Mouse (Mus musculus) forebrain, embryonic 14.5 days (tissue): ENCODE measurements around the gene Rgs6. TPM values are rescaled to one million over a fixed set of nuclear protein-coding genes. Genes with fewer than 3 reads are reported as not detected.

Source experiments
- ATAC-seq: fragments of 200-750 bp; cut with Nextera tagmentation; 2 replicates; pipeline ENCODE4 v1.8.0; 2017; ENCODE audit warnings: mild to moderate bottlenecking, moderate library complexity
- DNase-seq: peaks from one replicate; pipeline ENCODE4 v3.0.0-alpha.2; 2015; ENCODE audit warnings: low spot score
- H3K27ac ChIP-seq: fragments of 300-500 bp; sonication (generic); 2 replicates; pipeline ENCODE4 v1.5.1; 2014; ENCODE audit warnings: low read depth, mild to moderate bottlenecking, control low read depth, low read length, moderate library complexity
- H3K27me3 ChIP-seq: fragments of 300-500 bp; sonication (generic); replicated peaks from 2 replicates; pipeline ENCODE4 v1.6.1; 2014; ENCODE audit warnings: low read length, control low read depth, mixed read lengths; ENCODE audit not compliant: control insufficient read depth, insufficient read depth
- H3K36me3 ChIP-seq: fragments of 300-500 bp; sonication (generic); 2 replicates; pipeline ENCODE4 v1.6.1; 2014; ENCODE audit warnings: low read length, control low read depth; ENCODE audit not compliant: control insufficient read depth, insufficient read depth
- H3K4me1 ChIP-seq: fragments of 300-500 bp; sonication (generic); 2 replicates; pipeline ENCODE4 v1.6.1; 2014; ENCODE audit warnings: antibody characterized with exemption, low read length, control low read depth; ENCODE audit not compliant: control insufficient read depth, insufficient read depth
- H3K4me2 ChIP-seq: fragments of 300-500 bp; sonication (generic); 2 replicates; pipeline ENCODE4 v1.6.1; 2014; ENCODE audit warnings: mild to moderate bottlenecking, control low read depth, low read length
- H3K4me3 ChIP-seq: fragments of 300-500 bp; sonication (generic); 2 replicates; pipeline ENCODE4 v1.5.1; 2014; ENCODE audit warnings: low read depth, low read length, control low read depth
- H3K9ac ChIP-seq: fragments of 300-500 bp; sonication (generic); 2 replicates; pipeline ENCODE4 v1.6.1; 2014; ENCODE audit warnings: mild to moderate bottlenecking, low read length, control low read depth, moderate library complexity
- H3K9me3 ChIP-seq: fragments of 300-500 bp; sonication (generic); replicated peaks from 2 replicates; pipeline ENCODE4 v1.6.1; 2016; ENCODE audit warnings: low read length, control low read depth, mixed read lengths; ENCODE audit not compliant: control insufficient read depth
- WGBS: fragments of 180-500 bp; shearing (Covaris S2); extraction: QIAGEN DNeasy Blood & Tissue Kit; methylation state at CpG from one replicate; pipeline ENCODE4 v1.1.7; 2014; 5-methylcytosine and 5-hydroxymethylcytosine counted together
- polyA plus RNA-seq: library from polyadenylated mRNA; unstranded; fragments of >200 nt; fragmentation: Nextera tagmentation; extraction: Ambion mirVana; gene quantifications from 2 replicates; pipeline ENCODE4 v1.2.1, GENCODE M21; 2014

Gene Rgs6
- polyA plus RNA-seq, 1 experiment from 2014 or later = 5.0 TPM

DNA sequence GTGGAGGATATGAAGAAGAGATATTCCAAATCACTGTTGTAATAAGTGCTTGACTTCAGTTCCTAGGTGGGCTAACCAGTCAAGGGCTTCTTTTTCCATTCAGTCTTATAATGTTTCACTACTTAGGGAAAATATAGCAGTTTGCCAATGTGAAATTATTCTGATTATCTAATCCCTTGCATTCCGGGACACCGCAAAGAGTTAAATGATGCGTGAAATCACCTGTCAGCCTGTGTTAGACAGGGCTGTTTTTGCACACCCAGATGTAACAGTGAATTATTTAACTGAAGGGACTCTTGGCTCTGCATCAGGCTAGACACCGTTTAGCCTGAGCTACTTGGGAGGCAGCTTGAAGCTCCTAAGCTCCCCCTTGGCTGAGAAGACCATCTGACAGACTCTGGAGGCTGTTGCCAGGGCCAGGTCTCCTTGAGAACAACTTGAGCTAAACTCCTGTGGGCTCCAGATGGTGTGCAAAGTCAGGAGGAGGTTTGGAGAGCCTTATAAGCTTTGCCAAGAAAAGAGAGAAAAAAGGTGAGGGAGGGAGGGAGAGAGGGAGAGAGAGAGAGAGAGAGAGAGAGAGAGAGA is 382.5 kb downstream of the Rgs6 start:
- peak; percentile 55; the same call in 1 of the 2 replicates for ATAC-seq
- WGBS = 34% methylated on average over 4 of the region's 4 CpGs

DNA sequence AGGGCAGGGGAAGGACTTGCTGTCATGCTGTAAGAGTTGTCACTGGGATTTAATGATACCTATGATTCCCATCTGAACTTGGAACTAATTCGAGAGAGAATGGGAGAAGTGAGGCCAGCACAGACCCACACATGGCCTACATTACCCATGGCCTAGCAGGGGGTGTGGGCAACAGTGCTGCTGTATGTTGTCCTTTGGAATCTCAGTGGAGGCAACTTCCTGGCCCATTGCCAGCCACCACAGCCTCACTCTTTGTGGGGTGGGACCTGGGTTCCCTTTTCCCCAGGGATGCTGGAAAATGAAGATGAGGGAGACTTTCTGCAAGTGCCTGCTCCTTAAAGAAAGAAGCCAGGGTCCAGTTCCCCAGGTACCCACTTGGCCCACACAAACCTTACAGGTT is 383.1 kb downstream of the Rgs6 start:
- WGBS = 76% methylated on average over 1 of the region's 1 CpGs
- ATAC-seq (no peak), DNase-seq (peak; percentile 19)
- Histone ChIP-seq H3K9me3 (no peaks in the 10 kb centered on the region), H3K4me3 (no peak overlapping the region), H3K4me2 (no peak overlapping the region), H3K4me1 (no peaks in the 10 kb centered on the region), H3K27me3 (no peaks in the 10 kb centered on the region), H3K36me3 (no peaks in the 10 kb centered on the region), H3K9ac (no peak overlapping the region), H3K27ac (no peak overlapping the region)

More for the DNA sequence above, 382.5 kb downstream of the Rgs6 start:
- no peak overlapping the region for H3K4me3 ChIP-seq
- H3K4me2 ChIP-seq = no peak overlapping the region
- H3K9me3 ChIP-seq = no peaks in the 10 kb centered on the region
- H3K36me3 ChIP-seq = no peaks in the 10 kb centered on the region
- H3K27ac ChIP-seq = no peak overlapping the region
- H3K9ac ChIP-seq = no peak overlapping the region
- no peaks in the 10 kb centered on the region for H3K4me1 ChIP-seq
- peak; percentile 66 for DNase-seq
- H3K27me3 ChIP-seq = no peaks in the 10 kb centered on the region

DNA sequence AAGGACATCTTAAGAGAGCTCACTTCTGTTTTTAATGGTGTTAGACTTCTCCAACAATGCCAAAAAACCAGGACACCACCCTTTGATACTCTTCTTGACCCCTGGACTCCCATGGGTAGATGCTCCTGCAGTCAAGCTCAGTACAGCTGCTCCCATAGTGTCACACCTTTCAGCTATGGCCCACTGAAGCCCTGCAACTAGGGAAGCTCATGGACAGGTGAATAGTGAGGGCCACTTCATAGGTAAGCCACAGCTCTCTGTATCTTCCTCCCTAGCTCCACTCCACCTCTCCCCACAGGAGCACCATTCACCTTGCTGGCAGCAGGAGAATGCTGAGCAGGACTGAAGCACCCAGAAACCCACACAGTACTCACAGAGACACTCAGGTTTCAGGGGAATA is 384.6 kb downstream of the Rgs6 start:
- H3K27ac ChIP-seq = no peak overlapping the region
- no peak overlapping the region for H3K9ac ChIP-seq
- no peak overlapping the region for H3K4me2 ChIP-seq
- no peaks in the 10 kb centered on the region for H3K4me1 ChIP-seq
- no peaks in the 10 kb centered on the region for H3K9me3 ChIP-seq
- H3K36me3 ChIP-seq = no peaks in the 10 kb centered on the region
- no peaks in the 10 kb centered on the region for H3K27me3 ChIP-seq
- ATAC-seq = no peak
- DNase-seq = no peak
- H3K4me3 ChIP-seq = no peak overlapping the region

DNA sequence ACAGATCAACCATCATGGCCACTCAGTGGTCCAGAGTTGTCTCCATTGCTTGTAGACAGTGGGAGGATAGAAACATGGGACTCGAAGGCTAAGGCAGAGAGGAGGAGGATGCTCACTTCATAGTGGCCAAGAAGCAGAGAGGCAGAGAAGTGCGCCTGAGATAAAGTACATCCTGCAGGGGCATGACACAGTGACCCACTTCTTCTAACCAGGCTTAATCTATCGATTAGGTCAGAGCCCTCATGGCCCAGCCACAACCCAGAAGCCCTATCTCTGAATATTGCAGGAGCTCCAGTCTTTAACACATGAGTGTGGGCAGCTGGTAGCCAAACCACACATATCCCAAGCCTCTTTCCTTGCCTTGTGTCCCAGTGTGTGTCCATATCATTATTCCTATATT is 385.7 kb downstream of the Rgs6 start:
- H3K4me3 ChIP-seq = no peak overlapping the region
- no peaks in the 10 kb centered on the region for H3K4me1 ChIP-seq
- no peak overlapping the region for H3K9ac ChIP-seq
- ATAC-seq = no peak
- no peak for DNase-seq
- H3K27ac ChIP-seq = no peak overlapping the region
- H3K36me3 ChIP-seq = no peaks in the 10 kb centered on the region
- no peak overlapping the region for H3K4me2 ChIP-seq
- H3K27me3 ChIP-seq = no peaks in the 10 kb centered on the region
- WGBS = 96% methylated on average over 3 of the region's 3 CpGs
- no peaks in the 10 kb centered on the region for H3K9me3 ChIP-seq

DNA sequence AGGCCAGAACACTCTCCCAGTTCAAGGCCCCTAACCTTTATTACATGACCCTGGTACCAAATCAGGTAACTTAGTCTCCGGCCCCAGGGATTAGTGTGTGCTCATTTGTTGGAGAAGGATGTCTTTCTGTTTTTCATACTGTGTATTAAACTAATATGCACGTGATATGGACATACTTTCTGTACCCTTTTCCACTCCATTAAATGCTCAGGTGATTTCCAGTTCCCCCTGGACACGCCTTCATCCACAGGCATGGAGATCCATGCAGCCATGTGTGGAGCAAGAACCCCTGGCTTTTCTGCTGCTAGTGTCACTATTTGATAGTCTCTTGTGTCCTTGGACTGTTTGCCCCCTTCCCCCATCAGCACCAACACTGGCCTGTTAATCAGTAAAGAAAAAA is 390.2 kb downstream of the Rgs6 start:
- no peak for DNase-seq
- H3K36me3 ChIP-seq = no peaks in the 10 kb centered on the region

DNA sequence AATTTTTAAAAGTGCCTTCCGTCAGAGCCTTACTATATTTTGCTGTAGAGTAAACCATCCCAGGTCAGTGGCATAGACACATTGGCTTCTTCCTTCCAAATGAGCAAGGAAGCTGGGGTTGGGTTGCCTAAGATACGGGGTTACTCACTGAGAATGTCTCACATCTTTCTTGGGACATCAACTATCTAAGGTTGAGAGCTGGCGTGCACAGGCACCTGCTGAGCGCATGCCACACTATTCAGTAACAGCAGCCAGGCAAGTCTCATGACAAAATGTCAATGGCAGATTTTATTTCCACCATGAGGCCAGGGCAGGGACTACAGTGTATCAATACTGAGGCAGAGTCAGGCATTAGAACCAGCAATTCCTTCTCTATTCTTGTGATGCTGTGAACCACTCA is 394.6 kb downstream of the Rgs6 start:
- 90% methylated on average over 4 of the region's 4 CpGs for WGBS
- no peak for DNase-seq
- ATAC-seq = no peak

More for the DNA sequence above, 390.2 kb downstream of the Rgs6 start:
- Histone ChIP-seq H3K4me2 (no peak overlapping the region), H3K27me3 (no peaks in the 10 kb centered on the region), H3K4me1 (no peaks in the 10 kb centered on the region), H3K9me3 (no peaks in the 10 kb centered on the region), H3K4me3 (no peak overlapping the region), H3K27ac (no peak overlapping the region), H3K9ac (no peak overlapping the region)
- no peak for ATAC-seq
- 81% methylated on average over 3 of the region's 3 CpGs for WGBS

DNA sequence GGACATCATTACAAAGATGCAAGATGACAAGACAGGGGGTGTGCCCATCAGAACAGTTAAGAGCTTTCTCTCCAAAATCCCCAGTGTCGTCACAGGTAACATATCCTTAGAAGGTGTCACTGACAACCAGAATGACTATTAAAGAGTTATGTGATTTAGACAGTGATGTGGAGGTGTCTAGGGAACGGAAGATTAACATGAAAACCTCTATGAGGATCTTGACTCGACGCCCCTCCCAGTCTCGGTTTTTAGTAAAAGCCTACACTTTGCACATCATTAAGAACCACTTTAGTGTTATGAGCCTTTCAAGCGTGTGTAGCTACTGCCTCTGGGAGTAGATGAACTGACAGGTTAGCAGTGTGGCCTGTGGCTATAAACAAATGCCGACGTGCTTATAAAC is 397.2 kb downstream of the Rgs6 start:
- H3K36me3 ChIP-seq = no peaks in the 10 kb centered on the region
- 75% methylated on average over 8 of the region's 8 CpGs for WGBS
- no peaks in the 10 kb centered on the region for H3K9me3 ChIP-seq
- ATAC-seq (no peak), DNase-seq (peak; percentile 29)
- no peak overlapping the region for H3K4me3 ChIP-seq
- H3K27ac ChIP-seq = no peak overlapping the region
- H3K4me2 ChIP-seq = no peak overlapping the region
- no peaks in the 10 kb centered on the region for H3K4me1 ChIP-seq
- H3K27me3 ChIP-seq = no peaks in the 10 kb centered on the region
- no peak overlapping the region for H3K9ac ChIP-seq

More for the DNA sequence above, 394.6 kb downstream of the Rgs6 start:
- H3K9me3 ChIP-seq = no peaks in the 10 kb centered on the region
- H3K4me3 ChIP-seq = no peak overlapping the region
- H3K27ac ChIP-seq = no peak overlapping the region
- H3K36me3 ChIP-seq = no peaks in the 10 kb centered on the region
- H3K9ac ChIP-seq = no peak overlapping the region
- H3K4me1 ChIP-seq = no peaks in the 10 kb centered on the region
- no peak overlapping the region for H3K4me2 ChIP-seq
- H3K27me3 ChIP-seq = no peaks in the 10 kb centered on the region

DNA sequence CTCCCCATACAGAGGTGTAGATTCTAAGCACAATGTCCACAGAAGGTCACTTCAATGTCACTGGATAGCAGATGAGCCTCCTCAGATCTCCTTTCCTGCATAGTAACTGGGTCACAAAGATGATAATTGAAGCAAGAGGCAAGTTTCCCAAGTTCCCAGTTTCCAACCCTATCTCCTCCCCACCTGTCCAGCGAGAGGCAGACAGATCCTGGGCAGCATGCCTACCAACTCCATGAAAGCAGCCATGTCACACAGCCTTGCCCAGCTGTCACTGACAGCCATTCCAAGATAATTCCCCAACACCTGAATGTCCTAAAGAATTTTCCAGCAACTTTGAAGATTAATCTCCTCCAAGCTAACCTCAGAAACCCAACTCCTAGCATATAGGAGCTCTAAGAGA is 399.6 kb downstream of the Rgs6 start:
- Histone ChIP-seq H3K27ac (no peak overlapping the region), H3K9ac (no peak overlapping the region), H3K4me2 (no peak overlapping the region), H3K4me1 (no peaks in the 10 kb centered on the region), H3K36me3 (no peaks in the 10 kb centered on the region), H3K9me3 (no peaks in the 10 kb centered on the region), H3K4me3 (no peak overlapping the region), H3K27me3 (no peaks in the 10 kb centered on the region)
- DNase-seq = no peak
- WGBS = 86% methylated on average over 1 of the region's 1 CpGs
- ATAC-seq = no peak

DNA sequence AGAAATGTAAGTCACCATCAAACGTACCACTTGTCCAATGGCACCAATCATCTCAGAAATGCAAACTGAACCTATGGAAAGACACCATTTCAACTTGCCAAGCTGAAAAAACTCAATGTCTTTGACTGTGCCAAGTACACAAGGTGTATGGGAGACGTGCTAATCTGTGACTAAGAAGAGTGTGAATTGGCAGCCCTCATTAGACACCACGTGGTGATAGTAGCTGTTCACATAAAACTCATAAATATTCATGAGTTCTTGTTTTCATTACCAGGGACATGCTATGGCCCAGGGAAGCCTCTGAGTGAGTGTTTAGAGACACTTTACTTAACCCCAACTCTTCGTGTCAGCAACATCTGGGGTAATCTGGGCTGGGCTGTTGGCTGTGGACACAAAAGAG is 405.8 kb downstream of the Rgs6 start:
- Histone ChIP-seq H3K4me2 (no peak overlapping the region), H3K27ac (no peak overlapping the region), H3K9me3 (no peaks in the 10 kb centered on the region), H3K4me3 (no peak overlapping the region), H3K36me3 (no peaks in the 10 kb centered on the region), H3K9ac (no peak overlapping the region), H3K27me3 (no peaks in the 10 kb centered on the region), H3K4me1 (peaks cover 8% of the 10 kb centered on the region)
- DNase-seq (peak; percentile 86), ATAC-seq (peak; percentile 85; the same call in 1 of the 2 replicates)
- WGBS = 17% methylated on average over 4 of the region's 4 CpGs
